Mouse (Mus musculus) layer of hippocampus, adult 2 months (tissue): Measurements from ENCODE around the gene Diras2. TPM values are rescaled to one million over a fixed set of nuclear protein-coding genes. Genes with fewer than 3 reads are reported as not detected.
A peak's percentile ranks its signal among the peaks of the same experiment; 100 is the strongest.
"Not testable (repeated sequence)": the region's sequence is repeated elsewhere in the genome, so short reads cannot be mapped to it uniquely, and the experiment has no call there.

Experiments
- DNase-seq, 2 experiments: peaks; one replicate each; pipeline ENCODE4 v3.0.0; 2022; ENCODE audit warnings: low spot score in 2 of 2
- H3K27ac ChIP-seq: fragments of 200-600 bp; 2 replicates; pipeline ENCODE4 v1.8.1; 2022
- H3K4me3 ChIP-seq: fragments of 200-600 bp; 2 replicates; pipeline ENCODE4 v1.8.1; 2022; ENCODE audit warnings: mild to moderate bottlenecking
- CTCF ChIP-seq: fragments of 200-600 bp; conservative IDR thresholded peaks from 2 replicates; pipeline ENCODE4 v1.8.1; 2022; ENCODE audit warnings: antibody characterized with exemption, mild to moderate bottlenecking, moderate library complexity
- total RNA-seq, 2 experiments: library from RNA; stranded (reverse); gene quantifications; 2 replicates each; pipeline ENCODE4 v1.2.3; 2021

Diras2 gene
- total RNA-seq, 2 experiments from 2014 or later, result 150 to 155 TPM

GRCm38 (mm10) chr13:52526249-52527035 lies 4.6 kb downstream of the Diras2 start:
- TF ChIP-seq CTCF, result no peak
- Histone ChIP-seq H3K4me3 (peak overlapping the region; percentile 63), H3K27ac (peak overlapping the region; percentile 32; the same call in 1 of the 2 replicates)
- no peak for DNase-seq

GRCm38 (mm10) chr13:52524313-52524712 lies 6.8 kb downstream of the Diras2 start:
- Histone ChIP-seq H3K27ac (no peak overlapping the region), H3K4me3 (no peak overlapping the region)
- no peak for TF ChIP-seq CTCF
- no peak for DNase-seq

- no peak for DNase-seq
- Histone ChIP-seq H3K27ac (peak overlapping the region; percentile 39; the same call in 1 of the 2 replicates), H3K4me3 (no peak overlapping the region)
- no peak for TF ChIP-seq CTCF
Measured at GRCm38 (mm10) chr13:52521176-52521575, 9.9 kb downstream of the Diras2 start.

- no peak for TF ChIP-seq CTCF
- Histone ChIP-seq H3K4me3 (no peak overlapping the region), H3K27ac (no peak overlapping the region)
- DNase-seq, result no peak
Measured at GRCm38 (mm10) chr13:52519425-52519824, 11.7 kb downstream of the Diras2 start.

- Histone ChIP-seq H3K27ac (no peak overlapping the region), H3K4me3 (no peak overlapping the region)
- no peak for DNase-seq
- no peak for TF ChIP-seq CTCF
Measured at GRCm38 (mm10) chr13:52518377-52518776, 12.7 kb downstream of the Diras2 start.

GRCm38 (mm10) chr13:52517021-52517420 lies 14.1 kb downstream of the Diras2 start:
- no peak for TF ChIP-seq CTCF
- DNase-seq, result no peak
- H3K4me3 ChIP-seq, result no peak overlapping the region
- H3K27ac ChIP-seq, result no peak overlapping the region; the same call in 1 of the 2 replicates

- no peak overlapping the region; the same call in 1 of the 2 replicates for H3K27ac ChIP-seq
- no peak for TF ChIP-seq CTCF
- no peak overlapping the region for H3K4me3 ChIP-seq
- DNase-seq, result no peak
Measured at GRCm38 (mm10) chr13:52516561-52516960, 14.5 kb downstream of the Diras2 start.

GRCm38 (mm10) chr13:52516051-52516450 lies 15.0 kb downstream of the Diras2 start:
- DNase-seq, result no peak
- H3K4me3 ChIP-seq, result no peak overlapping the region
- TF ChIP-seq CTCF, result no peak
- H3K27ac ChIP-seq, result 0 out of 2 replicates have a peak overlapping the region, but pooled peaks have one; percentile 18

- DNase-seq, result no peak
- no peak overlapping the region for H3K4me3 ChIP-seq
- peak overlapping the region; percentile 60 for H3K27ac ChIP-seq
- no peak for TF ChIP-seq CTCF
Measured at GRCm38 (mm10) chr13:52513554-52513953, 17.5 kb downstream of the Diras2 start.

- Histone ChIP-seq H3K4me3 (no peak overlapping the region), H3K27ac (peak overlapping the region; percentile 60)
- no peak for TF ChIP-seq CTCF
- no peak for DNase-seq
Measured at GRCm38 (mm10) chr13:52512356-52512755, 18.7 kb downstream of the Diras2 start.

- DNase-seq, result no peak
- no peak overlapping the region for H3K4me3 ChIP-seq
- H3K27ac ChIP-seq, result peak overlapping the region; percentile 81
- TF ChIP-seq CTCF, result no peak
Measured at GRCm38 (mm10) chr13:52510172-52510880, 20.8 kb downstream of the Diras2 start.

GRCm38 (mm10) chr13:52507460-52508293 lies 23.4 kb downstream of the Diras2 start:
- Histone ChIP-seq H3K4me3 (no peak overlapping the region), H3K27ac (no peak overlapping the region)
- DNase-seq, result no peak
- TF ChIP-seq CTCF, result no peak

GRCm38 (mm10) chr13:52506822-52507221 lies 24.3 kb downstream of the Diras2 start:
- H3K4me3 ChIP-seq, H3K27ac ChIP-seq, DNase-seq: not testable (repeated sequence)

GRCm38 (mm10) chr13:52505683-52506285 lies 25.3 kb downstream of the Diras2 start:
- not testable (repeated sequence) for DNase-seq, H3K27ac ChIP-seq, H3K4me3 ChIP-seq
